Comparison of ENCODE assay signal across 7 mouse cellular contexts in the genomic region with DNA sequence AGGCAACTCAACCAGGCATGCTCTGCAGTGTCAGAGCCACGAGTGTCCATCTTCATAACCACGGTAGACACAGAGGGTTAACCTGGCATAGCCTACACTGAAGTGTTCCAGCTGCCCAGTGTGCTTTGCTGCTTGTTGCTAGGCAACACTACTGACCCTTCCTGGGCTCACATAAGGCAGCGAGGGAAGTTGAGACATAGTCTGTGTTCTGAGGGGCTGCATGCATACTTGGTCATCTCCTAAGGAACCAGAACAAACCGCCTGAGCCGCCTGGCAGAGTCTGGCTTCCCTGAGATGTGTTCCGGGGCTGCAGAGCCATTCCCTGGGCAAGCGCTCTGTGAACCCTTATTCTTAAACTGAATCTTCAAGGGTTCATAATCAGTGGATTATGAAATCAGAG. TPM values are rescaled to one million over a fixed set of nuclear protein-coding genes. Genes with fewer than 3 reads are reported as not detected.
DNase-seq lines count a peak whose midpoint lies in the region; ATAC-seq and TF ChIP-seq lines count a peak whose summit lies in the region.

No protein-coding gene starts in this region.

- peak; percentile 14 for DNase-seq in right cerebral cortex, postnatal 4 days
- DNase-seq in right cerebral cortex, adult 18-20 months, result no peak
- peak; percentile 5 for DNase-seq in embryonic facial prominence, embryonic 11.5 days (ENCODE audit: low spot score)
- DNase-seq in lung, embryonic 14.5 days, result peak; percentile 63
- DNase-seq in retina, postnatal 1 day, result peak; percentile 49
- DNase-seq in spleen, postnatal 10 days (ENCODE audit: low spot score in 2 of 2), result no peak
- DNase-seq in thymus, postnatal 25 days, result no peak

- ATAC-seq in embryonic facial prominence, embryonic 11.5 days (replicated peaks; ENCODE audit: insufficient number of reproducible peaks, low FRiP score, low TSS enrichment, low read depth), result peak; percentile 74; the same call in 1 of the 2 replicates
- peak; percentile 77 for ATAC-seq in lung, embryonic 14.5 days (ENCODE audit: insufficient read depth)

- H3K4me3 ChIP-seq in embryonic facial prominence, embryonic 11.5 days (ENCODE audit: low read depth, low read length), result no peak overlapping the region
- no peak overlapping the region for H3K4me3 ChIP-seq in lung, embryonic 14.5 days (ENCODE audit: low read depth, low read length)

- H3K36me3 ChIP-seq in embryonic facial prominence, embryonic 11.5 days (replicated peaks; ENCODE audit: control insufficient read depth, insufficient read depth, low read depth, low read length), result no peaks in the 10 kb centered on the region
- no peaks in the 10 kb centered on the region for H3K36me3 ChIP-seq in lung, embryonic 14.5 days (ENCODE audit: insufficient read depth)

- no peak overlapping the region for H3K4me2 ChIP-seq in embryonic facial prominence, embryonic 11.5 days (ENCODE audit: low read depth, low read length)
- peak overlapping the region; percentile 23 for H3K4me2 ChIP-seq in lung, embryonic 14.5 days

- WGBS in embryonic facial prominence, embryonic 11.5 days, result 44% methylated on average over 7 of the region's 7 CpGs
- 21% methylated on average over 7 of the region's 7 CpGs for WGBS in lung, embryonic 14.5 days

- no peaks in the 10 kb centered on the region for H3K4me1 ChIP-seq in embryonic facial prominence, embryonic 11.5 days (ENCODE audit: control insufficient read depth, insufficient read depth, low read length)
- H3K4me1 ChIP-seq in lung, embryonic 14.5 days (ENCODE audit: insufficient read depth), result no peaks in the 10 kb centered on the region; the same call in 1 of the 2 replicates

- H3K9ac ChIP-seq in embryonic facial prominence, embryonic 11.5 days (replicated peaks; ENCODE audit: low read length), result peak overlapping the region; percentile 26; the same call in 1 of the 2 replicates
- H3K9ac ChIP-seq in lung, embryonic 14.5 days, result no peak overlapping the region

- H3K27me3 ChIP-seq in embryonic facial prominence, embryonic 11.5 days (ENCODE audit: control insufficient read depth, insufficient read depth, low read length), result no peaks in the 10 kb centered on the region
- H3K27me3 ChIP-seq in lung, embryonic 14.5 days (ENCODE audit: insufficient read depth, low read length), result no peaks in the 10 kb centered on the region

- no peaks in the 10 kb centered on the region for H3K9me3 ChIP-seq in embryonic facial prominence, embryonic 11.5 days (replicated peaks; ENCODE audit: control insufficient read depth, low read length)
- H3K9me3 ChIP-seq in lung, embryonic 14.5 days (ENCODE audit: low read depth, low read length), result no peaks in the 10 kb centered on the region

- H3K27ac ChIP-seq in embryonic facial prominence, embryonic 11.5 days (replicated peaks; ENCODE audit: low read depth, low read length), result no peak overlapping the region
- no peak overlapping the region for H3K27ac ChIP-seq in lung, embryonic 14.5 days (ENCODE audit: low read depth)

- no peak for TF ChIP-seq CTCF in lung, embryonic 14.5 days (IDR thresholded peaks at IDR 0.05; ENCODE audit: low read depth)

RNA-seq across cellular contexts. Expression of gene Gm9857, which starts 21.0 kb away (rescaled TPM):
- not detected in 2 replicates for polyA plus RNA-seq in embryonic facial prominence, embryonic 11.5 days (2014; fragmentation: Nextera tagmentation; extraction: Ambion mirVana)
- not detected in 2 replicates for polyA plus RNA-seq in lung, embryonic 14.5 days (2014; fragmentation: Nextera tagmentation; extraction: Ambion mirVana)

RNA-seq across cellular contexts. Expression of gene Henmt1, which starts 21.6 kb away (rescaled TPM):
- polyA plus RNA-seq in embryonic facial prominence, embryonic 11.5 days (2014; fragmentation: Nextera tagmentation; extraction: Ambion mirVana), result 0.63 and 1.1 TPM in 2 replicates
- 0.28 and 0.63 TPM in 2 replicates for polyA plus RNA-seq in lung, embryonic 14.5 days (2014; fragmentation: Nextera tagmentation; extraction: Ambion mirVana)

RNA-seq across cellular contexts. Expression of gene Prpf38b, which starts 49.7 kb away (rescaled TPM):
- 69.1 and 71.3 TPM in 2 replicates for polyA plus RNA-seq in embryonic facial prominence, embryonic 11.5 days (2014; fragmentation: Nextera tagmentation; extraction: Ambion mirVana)
- 65.8 and 72.0 TPM in 2 replicates for polyA plus RNA-seq in lung, embryonic 14.5 days (2014; fragmentation: Nextera tagmentation; extraction: Ambion mirVana)

Comparison
In these comparisons a context has a peak if more than half of its experiments do, and no peak if none do; other contexts are left out.
1. DNase-seq: peak in right cerebral cortex, postnatal 4 days (single experiment), embryonic facial prominence, embryonic 11.5 days (single experiment), lung, embryonic 14.5 days (single experiment) and retina, postnatal 1 day (single experiment); none in right cerebral cortex, adult 18-20 months (single experiment), spleen, postnatal 10 days (0 of 2) and thymus, postnatal 25 days (single experiment).